Mouse (Mus musculus) liver, adult 2 months (tissue): ENCODE results near the gene Slc44a4.

Source experiments
- CTCF ChIP-seq: fragments of 200-500 bp; IDR thresholded peaks from 2 replicates; pipeline ENCODE4 v1.5.1; 2011; ENCODE audit warnings: low read depth, low read length, control low read depth
- POLR2A ChIP-seq: fragments of 200-500 bp; IDR thresholded peaks from 2 replicates; pipeline ENCODE4 v1.6.1; 2011; ENCODE audit warnings: low read length, control low read depth; ENCODE audit not compliant: insufficient read depth; ENCODE audit errors: extremely low read depth

- TF ChIP-seq CTCF (no peak), POLR2A (peak; percentile 67; the same call in 1 of the 2 replicates)
Observed at GRCm38 (mm10) chr17:34898160-34898586, 16.1 kb upstream of the Slc44a4 start, which contains the start of the genes C2 and Ehmt2.
